Mouse (Mus musculus) embryo, embryonic 10 days (tissue): ENCODE measurements around the gene Nudcd3.

Source experiments
- DNase-seq: peaks from one replicate; pipeline ENCODE4 v3.0.0-alpha.2; 2015; ENCODE audit warnings: low spot score

Nudcd3 gene

GRCm38 (mm10) chr11:6200087-6200569 is at the start of gene Nudcd3:
TSS of gene Nudcd3 (minus strand) at chr11:6200415.
- DNase-seq, result peak; percentile 94

- DNase-seq, result no peak
These were observed 44.5 kb upstream of the Nudcd3 start for GRCm38 (mm10) chr11:6244707-6245106.

DNA sequence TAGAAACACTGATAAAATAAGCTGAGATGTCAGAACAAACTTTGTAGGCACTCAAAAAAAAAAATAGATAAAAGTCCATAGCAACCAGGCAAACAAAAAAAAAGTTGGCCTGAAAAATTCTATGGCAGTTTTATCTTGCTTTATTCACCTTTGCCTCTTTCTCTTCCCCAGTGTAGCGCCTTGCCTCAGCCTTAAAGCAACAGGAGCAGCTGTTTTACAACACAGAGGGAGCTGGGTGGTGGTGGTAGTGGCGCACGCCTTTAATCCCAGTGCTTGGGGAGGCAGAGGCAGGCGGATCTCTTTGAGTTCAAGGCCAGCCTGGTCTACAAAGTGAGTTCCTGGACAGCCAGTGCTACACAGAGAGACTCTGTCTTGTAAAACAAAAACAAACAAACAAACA is 32.8 kb upstream of the Nudcd3 start:
- DNase-seq, result no peak

DNA sequence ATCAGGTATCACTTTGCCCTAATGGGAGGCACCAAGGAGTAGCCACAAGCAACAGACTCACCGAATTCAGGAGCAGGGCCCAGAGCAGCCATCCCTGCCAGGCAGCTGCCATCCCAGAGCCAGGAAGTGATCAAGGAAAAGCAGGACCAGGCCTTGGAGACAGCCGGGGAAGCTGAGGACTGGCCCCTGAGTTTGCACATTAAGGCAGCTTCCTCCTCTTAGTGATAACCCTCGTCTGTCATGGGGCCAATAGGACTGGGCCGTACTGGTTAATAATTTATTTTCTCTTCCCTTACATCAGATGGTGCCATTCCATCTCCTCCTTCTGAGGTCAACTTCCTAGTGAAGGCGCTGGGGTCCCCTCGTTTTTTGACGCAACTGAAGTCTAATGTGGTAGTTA is 29.8 kb upstream of the Nudcd3 start, which contains the start of gene Npc1l1:
Npc1l1 (minus strand) TSS at position 132 of the 400 bp plus-strand sequence.
- DNase-seq, result no peak

DNA sequence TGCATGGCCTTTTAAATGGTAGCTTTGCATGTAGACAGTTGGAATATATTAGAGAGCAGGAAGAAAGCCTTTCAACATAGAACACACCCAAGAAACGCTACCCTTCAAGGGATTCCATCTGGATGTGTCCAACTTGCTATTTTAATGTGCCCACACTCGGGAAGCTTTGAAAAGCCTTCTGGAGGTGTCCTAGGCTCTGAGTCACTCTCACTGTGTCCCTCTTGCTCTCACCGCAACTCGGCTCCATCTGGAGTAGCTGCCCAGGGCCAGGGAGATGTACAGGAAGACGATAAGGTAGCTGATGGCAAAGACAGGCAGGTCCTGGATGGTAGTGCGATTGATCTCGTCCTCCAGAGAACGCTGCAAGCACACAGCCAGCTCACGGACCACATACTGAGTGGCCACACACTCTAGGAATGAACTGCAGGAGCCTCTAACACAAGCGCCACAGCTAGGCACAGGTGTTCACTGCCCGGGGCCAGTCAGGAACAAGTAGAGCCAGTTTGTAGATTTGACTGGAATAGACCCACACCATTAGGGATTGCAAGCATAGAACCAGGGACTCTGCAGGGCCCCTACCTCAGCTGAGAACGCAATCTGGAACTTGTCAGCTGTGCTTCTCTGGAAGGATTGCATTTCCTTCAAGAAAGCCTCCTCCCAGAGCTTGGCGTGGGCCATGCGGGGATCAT is 24.5 kb upstream of the Nudcd3 start:
- no peak for DNase-seq

GRCm38 (mm10) chr11:6222187-6222586 is 22.0 kb upstream of the Nudcd3 start:
- no peak for DNase-seq

GRCm38 (mm10) chr11:6219967-6220366 is 19.8 kb upstream of the Nudcd3 start:
- no peak for DNase-seq

DNA sequence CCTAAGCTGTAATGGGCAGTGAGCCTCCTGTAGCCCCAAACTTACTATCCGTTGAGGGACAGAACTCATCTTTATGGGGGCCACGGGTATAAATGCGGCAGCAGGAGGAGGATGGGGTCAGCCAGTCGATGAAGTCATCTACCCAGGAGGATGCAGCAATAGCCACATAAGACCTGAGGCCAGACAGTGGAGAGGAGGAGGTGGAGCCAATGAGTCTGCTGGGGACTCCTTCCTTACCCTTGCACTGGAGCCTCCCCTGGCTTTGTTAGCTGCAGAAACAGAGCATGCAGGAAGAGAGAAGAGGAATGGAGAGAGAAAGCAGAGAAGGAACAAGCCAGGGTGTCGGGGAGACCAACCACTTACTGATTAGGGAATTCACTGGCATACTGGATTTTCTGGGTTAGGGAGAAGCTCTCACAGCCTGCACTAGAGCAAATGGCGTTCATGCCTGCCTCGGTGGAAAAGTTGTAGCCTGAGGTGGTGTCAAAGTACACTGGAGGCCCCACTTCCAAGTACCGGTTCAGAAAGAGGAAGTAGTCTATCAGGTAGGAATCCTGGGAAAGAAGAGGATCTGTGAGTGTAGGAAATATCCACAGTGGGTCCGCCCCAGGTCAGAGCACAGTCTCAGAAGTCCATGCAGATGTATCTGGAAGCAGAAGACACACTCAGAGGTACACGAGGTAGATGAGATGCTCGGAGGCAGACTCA is 18.1 kb upstream of the Nudcd3 start:
- no peak for DNase-seq

DNA sequence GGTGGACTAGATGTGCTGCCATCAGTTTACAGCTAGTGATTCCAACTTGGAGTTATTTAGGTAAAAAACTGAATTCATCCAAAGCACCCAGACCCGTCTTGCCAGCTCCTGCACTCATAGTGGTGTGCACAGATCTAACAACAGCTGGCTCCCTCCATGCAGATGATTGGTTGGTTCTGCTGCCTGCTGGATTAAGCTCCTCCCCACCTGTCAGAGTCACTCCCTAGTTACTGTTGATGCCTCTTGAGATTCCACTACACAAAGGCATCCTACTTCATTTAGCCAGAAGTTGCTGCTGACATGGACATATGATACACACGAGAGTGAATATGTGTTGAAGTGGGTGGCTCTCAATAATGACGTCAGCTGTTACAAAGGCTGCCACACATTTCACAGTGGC is 16.6 kb upstream of the Nudcd3 start:
- DNase-seq, result no peak

DNA sequence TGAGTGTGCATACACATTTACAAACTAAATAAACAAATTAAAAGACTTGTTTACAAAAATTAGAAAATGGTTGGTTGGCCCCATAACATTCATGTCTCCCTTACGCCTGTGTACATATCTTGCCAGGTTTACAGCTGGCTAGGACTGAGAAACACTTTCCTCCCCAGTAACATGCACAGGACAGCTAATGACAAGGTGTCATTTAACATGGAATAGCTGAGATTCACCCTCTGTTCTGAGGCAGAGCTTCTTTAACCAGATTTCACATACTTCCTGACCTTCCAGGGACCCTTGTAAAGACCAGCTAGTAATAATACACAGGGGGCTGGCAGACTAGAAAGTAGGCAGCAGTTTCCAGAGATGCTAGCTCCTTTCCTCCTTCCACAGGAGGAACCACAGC is 7.9 kb upstream of the Nudcd3 start:
- DNase-seq, result no peak

GRCm38 (mm10) chr11:6207090-6207489 is 6.9 kb upstream of the Nudcd3 start:
- no peak for DNase-seq

GRCm38 (mm10) chr11:6200570-6200969 is 355 bp upstream of the Nudcd3 start:
- DNase-seq, result no peak

DNA sequence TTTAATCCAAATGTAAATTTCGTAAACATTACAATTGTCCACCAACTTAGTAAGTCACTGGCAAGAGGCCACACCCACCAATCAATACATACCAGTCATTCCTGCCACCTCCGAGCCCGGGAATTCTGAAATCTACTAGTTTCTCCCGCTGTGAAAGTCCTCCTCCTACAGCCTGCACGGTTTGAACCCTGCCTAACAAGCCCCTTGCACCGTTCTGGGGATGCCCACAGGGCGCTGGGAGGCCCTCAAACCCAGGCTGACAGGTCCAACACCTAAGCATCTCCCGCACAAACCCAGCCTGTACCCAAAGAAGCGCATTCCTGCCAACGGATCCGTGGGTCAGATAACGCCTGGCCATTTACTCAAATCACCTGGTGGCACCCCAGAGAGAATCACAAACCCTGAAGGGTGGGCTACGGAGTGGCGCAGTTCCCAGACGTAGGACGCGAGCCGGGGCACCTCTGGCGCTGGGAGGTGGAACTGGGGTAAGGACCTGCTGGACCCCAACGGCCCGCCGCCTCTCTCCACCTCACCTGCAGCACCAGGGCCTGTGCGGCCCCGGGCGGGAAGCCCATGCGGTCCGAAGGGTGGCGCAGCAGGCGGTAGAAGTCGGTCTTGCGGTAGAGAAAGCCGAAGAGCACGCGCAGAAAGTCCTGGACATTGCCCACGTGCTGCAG is 667 bp downstream of the Nudcd3 start, which contains the start of gene A730071L15Rik:
A730071L15Rik (plus strand) TSS at position 620 of the 677 bp plus-strand sequence.
- DNase-seq, result peak; percentile 15

DNA sequence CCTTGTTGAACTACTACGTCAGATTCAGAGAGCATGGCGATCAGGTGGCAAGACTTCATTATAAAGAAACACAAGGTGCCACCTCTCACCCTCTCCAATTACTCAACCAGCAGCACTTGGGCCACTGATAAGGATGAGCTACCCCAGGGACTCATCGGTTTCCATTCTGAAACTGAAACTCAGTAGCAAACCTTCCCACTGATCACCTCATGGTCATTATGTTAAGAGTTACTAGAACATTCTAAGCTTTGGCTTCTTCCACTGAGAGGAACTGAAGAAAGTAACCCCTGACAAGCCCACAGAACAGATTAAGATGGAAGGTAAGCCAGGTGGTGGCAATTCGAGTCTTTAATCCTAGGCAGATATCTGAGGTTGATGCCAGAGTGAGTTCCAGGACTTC is 1.8 kb downstream of the Nudcd3 start:
- no peak for DNase-seq

DNA sequence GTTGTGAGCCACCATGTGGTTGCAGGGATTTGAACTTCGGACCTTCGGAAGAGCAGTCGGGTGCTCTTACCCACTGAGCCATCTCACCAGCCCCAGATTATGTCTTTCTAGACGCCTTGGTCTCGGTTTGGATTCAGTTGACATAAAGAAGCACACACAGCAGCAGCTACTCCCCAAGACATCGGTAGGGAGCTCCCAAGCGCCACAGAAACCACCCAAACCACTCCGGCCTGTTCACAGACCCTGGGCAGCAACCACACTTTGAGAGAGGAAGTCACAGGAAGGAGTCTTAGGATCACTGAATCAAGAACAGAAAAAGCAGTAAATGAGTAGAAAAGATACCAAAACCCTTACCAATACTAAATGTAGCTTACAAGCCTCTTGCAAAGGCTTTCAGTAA is 3.4 kb downstream of the Nudcd3 start:
- no peak for DNase-seq

DNA sequence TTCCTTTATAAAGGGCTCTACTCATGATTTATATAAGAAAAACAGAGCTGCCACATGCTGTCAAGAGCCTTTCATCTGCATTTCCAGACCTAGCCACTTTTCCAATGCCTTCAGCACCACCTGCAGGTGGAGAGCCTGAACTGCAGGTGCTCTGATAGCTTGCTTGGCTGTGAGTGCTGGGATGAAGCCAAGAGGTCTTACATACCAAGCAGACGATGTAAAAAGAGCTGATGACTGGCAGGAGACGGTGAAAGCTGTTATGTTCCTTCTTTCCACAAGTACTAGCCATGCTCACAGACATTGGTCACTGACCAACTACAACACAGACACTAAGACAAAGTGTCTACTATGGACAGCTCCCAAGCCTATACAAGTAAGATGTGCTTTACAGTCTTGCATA is 12.3 kb downstream of the Nudcd3 start:
- DNase-seq, result peak; percentile 90

DNA sequence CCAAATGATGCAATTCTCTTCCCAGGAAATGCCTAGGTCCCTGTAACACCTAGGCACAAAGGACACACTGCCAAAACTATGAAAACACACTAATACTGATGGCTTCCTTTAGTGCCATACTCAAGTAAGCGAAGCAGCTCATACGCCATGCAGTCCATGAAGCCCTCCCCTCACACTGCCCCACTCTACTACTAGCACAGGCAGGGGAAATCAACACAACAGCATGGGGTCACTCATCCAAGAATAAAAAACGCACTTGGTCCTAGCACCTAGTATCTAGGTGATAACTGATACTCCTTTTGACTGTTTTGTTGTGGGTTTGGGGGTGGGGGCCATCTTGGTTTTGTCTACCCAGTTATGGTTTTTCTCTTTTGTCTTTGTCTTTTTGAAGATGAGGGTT is 12.8 kb downstream of the Nudcd3 start:
- DNase-seq, result no peak

- no peak for DNase-seq
These were observed 15.8 kb downstream of the Nudcd3 start for GRCm38 (mm10) chr11:6184202-6184935.

- DNase-seq, result no peak
These were observed 17.0 kb downstream of the Nudcd3 start for GRCm38 (mm10) chr11:6183246-6183645.

- no peak for DNase-seq
These were observed 19.3 kb downstream of the Nudcd3 start for GRCm38 (mm10) chr11:6180811-6181399.

DNA sequence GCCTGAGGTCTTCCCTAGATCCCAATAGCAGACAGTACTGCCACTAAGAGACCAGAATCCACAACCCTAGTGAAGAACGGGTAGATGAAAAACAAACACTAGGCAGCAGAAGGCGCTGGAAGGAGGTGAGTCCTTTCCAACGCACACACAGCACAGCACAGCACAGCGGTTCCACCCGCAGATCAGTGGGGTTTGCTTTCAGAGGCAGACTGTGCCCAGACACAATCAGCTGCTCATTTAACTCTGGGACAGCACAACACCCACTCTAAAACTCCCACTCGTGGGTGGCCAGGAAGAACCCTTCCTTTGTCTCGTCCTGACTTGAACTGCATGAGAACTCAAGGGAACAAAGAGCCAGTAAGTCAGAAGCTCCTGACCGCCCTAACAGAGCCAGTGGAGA is 21.0 kb downstream of the Nudcd3 start:
- DNase-seq, result no peak

- DNase-seq, result peak; percentile 9
These were observed 21.5 kb downstream of the Nudcd3 start for GRCm38 (mm10) chr11:6178673-6179166.
